Mouse (Mus musculus): ENCODE results near the gene Myl4.

Myl4 gene

DNA sequence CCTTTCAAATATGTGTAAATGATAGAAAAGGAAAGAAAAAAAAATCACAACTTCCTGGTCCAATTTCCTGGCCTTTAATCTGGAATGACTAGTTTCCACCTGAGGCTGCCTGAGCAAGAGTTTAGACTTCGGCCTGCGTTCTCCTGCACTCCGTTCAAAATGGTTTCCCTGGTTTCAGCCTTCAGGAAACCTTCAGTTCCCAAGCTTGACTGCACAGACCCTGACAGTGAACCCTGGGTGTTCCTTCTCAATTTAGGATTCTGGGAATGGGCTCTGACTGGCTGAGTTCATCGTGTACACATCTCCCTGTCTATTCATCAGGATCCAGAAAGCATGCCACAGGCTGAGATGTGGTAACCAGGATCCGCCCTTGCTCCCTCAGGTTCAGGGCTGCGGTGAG is 53.7 kb downstream of the Myl4 start:
- no peak for DNase-seq (ENCODE audit: low spot score in 2 of 2)

DNA sequence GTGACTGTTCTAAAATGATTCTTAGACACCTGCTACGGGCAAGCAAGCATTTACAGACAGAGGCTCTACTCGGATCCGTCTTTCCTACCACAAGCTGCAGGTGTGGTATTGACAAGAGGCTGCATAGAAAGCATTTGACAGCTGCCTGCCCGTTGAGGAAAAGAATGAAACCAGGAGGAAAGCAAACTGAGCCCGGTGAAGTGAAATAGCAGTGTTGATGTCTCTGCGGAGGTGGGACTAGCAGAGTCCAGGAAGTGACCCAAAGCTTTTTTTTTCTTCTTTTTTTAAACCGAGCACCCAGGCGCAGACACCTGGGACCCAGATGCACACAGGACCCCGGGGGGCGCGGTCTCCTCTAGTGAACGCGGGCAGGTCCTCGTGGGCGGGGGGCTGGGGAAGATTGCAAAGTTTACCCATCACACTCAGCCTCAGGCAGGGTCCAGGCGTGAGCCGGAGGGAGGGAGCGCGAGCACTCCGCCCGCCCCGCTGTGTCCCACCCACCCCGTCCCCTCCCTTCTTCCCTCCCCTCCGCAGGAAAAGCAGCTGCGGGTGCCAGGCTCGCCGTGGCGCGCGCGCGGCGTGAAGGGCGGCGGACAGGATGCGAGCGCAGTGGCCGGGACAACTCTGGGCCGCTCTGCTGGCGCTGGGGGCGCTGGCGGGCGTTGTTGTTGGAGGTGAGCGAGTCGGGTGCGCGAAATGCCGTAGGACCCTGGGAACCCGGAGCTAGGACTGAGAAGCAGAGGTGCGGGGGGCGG is 57.2 kb downstream of the Myl4 start, which contains the start of gene Itgb3:
Itgb3 (plus strand) TSS at position 510 of the 755 bp plus-strand sequence.
- peak; percentile 43 to 67 for DNase-seq (ENCODE audit: low spot score in 2 of 2)

DNA sequence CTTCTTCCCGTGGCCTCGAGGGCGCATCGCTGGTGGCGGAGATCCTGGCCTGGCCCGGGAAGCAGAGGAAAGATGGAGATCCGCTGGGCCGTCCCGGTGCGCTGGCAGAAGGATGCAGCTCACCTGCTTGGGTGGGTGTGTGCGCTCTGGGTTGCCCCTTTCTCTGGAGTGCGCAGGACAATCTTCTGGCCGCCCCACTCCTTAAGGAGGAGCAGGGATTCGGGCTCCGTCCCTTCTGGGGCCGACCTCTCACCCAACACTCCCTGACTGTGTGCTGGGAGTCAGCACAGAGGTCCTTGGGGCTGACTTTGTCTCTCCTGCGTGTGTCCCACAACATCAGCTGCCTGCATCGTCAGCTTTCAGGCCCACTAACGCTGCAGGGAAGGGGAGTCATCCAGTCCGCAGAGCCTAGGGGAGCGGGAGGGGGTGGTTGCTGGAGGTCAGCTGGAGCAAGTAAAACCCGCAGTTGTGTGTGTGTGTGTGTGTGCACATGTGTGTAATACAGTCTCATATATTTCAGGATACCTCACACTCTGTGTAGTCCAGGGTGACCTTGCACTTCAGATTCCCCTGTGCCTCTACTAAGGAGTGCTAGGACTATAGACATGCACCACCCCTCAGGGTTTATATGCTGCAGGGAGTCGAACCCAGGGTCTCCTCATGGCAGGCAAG is 57.9 kb downstream of the Myl4 start:
- DNase-seq (ENCODE audit: low spot score in 2 of 2): no peak

DNA sequence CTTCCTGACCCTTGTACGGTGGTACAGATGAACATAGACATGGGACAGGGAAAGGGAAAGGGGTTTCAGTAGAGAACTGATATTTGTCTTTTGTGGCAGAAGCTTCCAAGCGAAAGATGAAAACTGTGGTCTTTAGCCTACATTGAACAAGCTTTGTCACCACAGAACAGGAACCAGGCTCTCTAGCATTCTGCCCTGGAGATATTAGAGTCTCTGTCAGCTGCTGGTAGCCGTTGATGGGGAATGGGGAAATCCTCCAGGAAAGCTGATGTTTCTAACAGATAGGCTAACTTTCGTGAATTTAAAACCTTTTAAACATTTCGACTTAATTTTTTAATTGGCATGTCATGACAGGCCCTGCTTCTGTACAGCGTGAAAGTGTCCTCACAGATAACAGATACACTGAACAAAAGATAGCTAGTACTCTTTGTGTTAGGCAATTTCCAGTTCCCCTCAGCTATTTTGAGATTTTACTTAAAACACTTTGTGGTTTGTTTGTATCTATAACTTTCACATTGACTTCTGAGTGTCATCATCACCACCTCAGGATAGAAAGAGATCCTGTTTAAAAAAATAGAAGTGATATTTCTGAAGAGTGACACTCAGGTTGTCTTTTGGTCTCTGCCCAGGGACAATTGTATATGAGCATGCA is 58.7 kb downstream of the Myl4 start:
- DNase-seq (ENCODE audit: low spot score in 2 of 2): no peak

DNA sequence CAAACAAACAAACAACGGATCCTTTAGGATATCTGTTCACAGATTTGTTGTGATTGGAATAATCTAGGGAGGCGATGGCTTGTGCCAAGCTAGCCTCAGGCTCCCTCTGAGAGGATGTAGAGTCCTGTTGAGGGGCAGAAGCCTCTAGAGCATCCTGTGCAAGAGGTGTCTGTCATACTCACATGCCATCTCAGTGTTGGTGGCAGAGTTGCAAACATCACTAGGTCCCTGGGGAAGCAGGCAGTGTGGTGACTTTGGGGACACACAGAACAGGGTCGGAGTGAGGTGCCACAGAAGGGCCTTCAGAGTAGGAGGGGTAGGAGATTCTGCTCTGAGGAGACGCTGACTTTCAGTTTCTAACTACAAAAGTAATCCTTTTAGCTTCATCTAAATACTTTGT is 59.3 kb downstream of the Myl4 start:
- no peak for DNase-seq (ENCODE audit: low spot score in 2 of 2)

DNA sequence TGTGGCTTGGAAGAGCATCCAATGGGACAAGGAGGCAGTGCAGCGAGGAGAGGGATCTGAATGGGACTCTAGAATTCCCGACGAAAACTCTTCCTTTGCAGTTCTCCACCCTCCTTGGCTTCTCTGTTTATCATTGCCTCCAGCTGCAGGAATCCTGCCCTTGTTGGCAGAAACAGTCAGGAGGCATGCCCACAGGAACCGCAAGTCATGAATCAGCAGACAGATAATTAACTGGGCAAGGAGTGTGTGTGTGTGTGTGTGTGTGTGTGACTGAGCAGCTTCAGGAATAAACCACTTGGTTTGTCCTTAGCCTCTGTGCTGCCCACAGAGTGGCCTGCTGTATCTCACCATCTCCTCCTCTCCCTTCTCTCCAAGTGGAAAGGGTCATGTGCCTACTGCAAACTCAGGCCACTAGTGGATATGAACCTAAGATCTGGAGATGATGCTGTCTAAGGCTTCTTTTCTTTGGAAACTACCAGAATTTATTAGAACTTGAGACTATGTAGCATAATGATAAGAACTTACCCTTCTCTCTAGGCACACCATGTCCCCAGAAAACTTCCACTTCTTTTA is 61.2 kb downstream of the Myl4 start:
- no peak for DNase-seq (ENCODE audit: low spot score in 2 of 2)

DNA sequence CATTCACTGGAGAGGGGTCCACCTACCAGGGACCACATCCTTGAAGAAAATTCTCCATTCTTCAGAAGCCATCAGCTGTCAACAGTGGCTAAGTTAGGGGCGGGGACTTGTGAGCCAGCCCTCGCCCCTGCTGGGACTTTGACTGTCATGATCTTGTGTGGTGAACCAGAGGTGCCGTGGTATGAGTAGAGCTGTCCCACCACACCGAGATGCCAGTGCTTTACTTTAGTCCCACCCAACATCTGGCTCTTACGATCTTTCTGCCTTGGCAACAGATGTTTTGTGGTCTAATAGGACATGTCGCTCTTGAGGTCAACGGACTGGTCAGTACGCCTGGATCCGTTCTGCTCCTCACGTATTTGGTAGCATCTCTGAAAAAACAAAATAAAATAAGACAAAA is 63.1 kb downstream of the Myl4 start:
- no peak for DNase-seq (ENCODE audit: low spot score in 2 of 2)

DNA sequence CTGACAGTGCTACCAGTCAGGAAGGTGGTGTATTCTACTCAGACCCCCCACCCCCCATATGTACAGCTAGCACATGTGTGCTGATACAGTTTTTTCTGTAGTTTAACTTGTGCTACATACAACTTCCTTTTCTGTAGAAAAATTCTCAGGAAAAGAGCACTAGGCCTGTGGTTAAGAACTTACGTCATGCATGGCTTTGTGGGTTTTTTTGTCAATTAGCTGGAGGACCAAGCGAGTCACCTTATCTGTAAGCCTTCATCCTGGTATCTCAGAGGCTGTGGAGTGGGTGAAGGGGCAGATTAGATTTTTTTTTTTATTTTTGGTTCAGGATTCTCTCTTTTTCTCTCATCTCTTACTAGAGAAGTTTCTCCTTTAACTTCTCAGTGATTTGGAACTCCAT is 63.7 kb downstream of the Myl4 start:
- DNase-seq (ENCODE audit: low spot score in 2 of 2): no peak

DNA sequence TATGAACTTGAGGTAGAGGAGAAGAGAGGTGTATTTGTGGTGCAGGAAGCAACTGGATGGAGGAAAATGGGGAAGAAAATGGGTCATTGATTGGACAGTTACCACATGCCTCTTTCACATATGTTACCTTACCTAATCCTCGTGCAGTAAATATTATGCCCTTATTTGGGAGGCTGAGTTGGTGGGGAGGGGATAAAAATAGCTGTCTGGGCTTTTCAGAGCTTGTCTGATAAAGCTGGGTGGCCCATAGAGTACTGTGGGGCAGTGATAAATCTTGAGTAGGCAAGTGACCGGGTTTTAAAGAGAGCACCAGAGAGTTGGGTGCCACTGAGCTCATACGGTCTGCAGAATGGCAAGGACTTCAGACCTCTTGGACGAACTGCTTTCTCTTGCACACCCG is 65.7 kb downstream of the Myl4 start:
- DNase-seq (ENCODE audit: low spot score in 2 of 2): no peak

DNA sequence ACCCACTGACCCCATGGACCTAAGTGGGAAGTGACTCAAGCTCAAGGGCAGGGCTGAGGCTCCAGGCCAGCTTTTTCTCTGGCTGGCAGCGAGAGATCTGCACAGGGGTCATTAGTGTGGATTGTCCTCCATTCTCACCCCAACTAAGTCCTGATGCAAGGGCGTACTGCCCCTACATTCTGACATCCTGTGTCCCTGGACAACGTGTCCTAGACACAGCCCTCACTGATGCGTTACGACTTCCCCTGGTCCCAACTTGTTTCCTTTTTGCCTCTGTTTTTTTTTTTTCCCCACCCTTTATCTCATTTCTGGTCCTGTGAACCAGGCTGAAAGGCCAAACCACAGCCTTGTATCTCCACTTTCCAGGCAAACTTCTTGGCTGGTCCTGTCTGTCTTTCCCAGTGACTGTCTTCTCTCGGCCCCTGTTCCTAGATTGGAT is 68.2 kb downstream of the Myl4 start:
- no peak for DNase-seq (ENCODE audit: low spot score in 2 of 2)

DNA sequence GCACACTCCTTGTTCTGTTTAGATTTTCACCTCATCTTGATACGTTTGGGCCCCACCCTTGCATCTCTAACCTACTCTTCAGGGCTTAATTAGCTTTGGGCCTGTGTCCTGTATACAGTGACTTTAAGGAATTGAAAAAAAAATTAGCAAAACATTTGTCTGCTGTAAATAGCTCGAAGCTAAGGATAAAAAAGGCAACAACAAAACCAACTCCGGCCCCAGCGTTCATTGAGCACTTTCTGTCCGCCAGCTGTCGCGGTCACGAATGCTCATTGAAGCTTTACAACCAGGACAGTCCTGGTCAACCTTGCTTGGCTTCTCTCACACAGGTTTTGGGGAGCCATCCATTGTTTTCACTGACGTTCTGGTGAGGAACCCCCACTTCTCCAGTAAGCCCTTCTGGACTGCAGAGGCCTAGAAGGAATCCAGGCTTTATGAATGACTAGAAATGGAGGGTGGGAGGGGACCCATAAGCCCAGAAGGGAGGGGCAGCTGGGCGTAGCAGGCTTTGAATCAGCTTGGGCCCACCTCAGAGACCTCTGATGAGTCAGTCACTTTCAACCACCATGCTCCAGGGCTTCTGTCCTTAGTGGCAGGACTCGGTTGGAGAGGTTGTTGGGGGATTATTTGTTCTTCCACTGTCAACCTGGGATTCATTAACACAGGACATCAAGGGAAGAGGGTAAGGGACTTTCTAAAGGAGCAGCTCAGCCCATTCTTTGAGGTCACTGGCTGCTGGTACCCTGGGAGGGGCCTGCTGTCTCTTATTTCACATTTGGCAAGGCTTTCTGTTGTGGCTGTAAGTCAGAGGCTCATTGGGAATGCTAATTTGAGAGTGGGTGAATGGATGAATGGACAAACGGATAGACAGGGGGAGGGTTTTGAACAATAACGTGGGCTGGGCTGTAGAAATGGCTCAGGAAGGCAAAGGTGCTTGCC is 68.9 kb downstream of the Myl4 start:
- DNase-seq (ENCODE audit: low spot score in 2 of 2): no peak

DNA sequence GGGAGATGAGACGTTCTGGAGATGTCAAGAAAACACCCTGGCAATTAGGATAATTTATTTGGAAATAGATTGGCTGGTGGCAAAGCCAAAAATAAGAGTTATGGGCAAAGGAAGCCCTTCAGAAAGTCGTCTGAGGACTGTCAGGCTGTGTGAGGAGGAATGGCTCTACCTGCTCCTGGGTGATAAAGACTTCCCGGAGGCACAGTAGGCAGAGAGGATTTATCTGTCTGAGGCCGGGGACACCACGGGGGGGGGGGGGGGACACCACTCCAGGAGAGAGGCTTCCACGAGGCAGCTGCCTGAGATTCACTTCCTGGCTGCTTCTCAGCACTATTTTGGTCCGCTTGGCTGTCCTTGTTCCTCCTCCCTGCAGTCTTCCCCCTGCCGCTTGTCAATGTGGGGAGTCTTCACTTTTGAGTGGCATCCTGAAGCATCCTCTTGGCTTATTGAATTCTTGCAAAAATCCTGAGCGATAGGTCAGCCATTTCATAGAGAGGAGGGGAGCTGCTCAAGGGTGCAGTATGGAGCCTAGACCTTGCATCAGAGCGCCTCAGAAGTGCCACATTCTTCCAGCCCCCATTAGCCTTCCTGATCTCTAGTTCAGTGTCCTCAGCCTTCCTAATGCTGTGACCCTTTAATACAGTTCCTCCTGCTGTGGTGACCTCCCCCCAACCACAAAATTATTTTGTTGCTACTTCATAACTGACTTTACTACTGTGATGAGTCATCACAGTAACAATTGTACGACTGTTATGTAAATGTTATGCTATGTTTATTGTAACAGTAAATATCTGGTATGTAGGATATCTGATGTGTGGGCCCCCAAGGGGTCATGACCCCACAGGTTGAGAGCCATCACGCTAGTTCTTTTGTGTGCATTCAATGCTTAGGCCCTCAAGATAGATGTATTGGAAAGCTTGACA is 71.8 kb downstream of the Myl4 start:
- no peak for DNase-seq (ENCODE audit: low spot score in 2 of 2)

DNA sequence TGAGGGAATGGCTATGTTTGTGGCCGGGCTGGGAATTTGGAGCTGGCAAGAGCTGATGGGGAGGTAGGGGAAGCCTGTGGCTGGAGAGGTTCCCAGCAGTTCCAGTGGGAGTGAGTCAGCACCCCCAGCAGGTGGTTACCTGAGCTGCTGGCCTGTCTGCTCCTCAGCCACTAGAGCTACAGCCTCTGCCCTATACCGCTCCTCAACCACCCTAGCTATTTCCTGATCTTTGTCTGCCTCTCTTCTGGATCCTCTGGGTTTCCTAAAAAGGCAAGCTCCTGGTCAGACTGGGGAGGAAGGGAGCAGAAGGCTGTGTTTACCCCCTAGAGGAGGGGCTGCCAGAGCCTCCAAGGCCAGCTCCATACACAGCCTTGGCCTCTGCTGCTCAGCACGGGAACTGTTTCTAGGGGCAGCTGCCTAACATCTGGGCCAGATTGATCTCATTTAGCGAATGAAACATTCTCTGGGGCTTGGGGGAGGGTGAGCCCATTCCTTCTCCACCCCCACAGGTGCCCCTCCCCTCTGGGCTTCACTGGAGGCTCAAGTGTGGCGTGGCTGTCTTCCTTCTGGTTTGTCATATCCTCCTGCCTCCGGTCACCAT is 74.4 kb downstream of the Myl4 start:
- no peak for DNase-seq (ENCODE audit: low spot score in 2 of 2)

DNA sequence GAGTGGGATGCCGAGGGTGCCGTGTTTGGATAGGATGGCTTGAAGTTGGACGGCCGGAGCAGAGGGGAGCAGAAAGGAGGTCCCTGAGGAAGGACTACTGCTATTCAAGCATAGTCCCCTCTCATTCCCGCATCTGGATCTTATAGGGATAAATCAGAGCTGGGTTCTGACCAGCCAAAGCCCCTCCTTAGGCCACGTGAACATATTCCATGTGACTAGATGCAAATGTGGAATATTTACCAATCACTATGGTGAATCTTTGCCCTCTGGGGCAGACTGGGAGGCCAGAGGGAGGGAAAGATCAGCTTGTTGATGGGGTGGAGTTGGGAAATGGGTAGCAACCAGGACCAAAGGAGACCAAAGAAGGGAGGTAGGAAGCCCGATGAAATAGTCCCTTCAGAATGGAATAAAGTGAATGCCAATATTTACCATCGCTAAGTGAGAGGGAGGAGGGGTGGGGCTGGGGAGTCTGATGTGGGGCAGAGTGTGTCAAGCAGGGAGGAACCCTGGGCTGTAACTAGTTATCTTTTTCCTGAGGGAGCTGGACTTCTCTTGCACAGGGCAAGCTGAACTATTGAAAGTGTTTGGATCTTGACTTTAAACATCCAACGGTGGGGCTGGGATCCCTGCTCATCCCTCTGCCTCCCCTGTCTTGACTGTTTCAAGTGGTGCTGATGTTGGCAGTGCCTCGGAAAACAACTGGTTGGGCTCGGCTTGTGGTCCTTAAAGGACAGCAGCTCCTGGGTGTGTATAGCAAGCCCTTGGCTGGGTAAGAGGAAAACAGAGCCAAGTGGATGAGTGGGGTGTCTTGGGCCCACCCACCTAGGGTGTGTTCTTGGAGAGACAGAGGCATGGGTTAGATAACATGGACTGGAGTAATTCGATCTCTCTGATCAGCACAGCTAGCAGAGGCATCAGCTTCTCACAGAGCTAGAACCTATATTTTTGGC is 75.3 kb downstream of the Myl4 start:
- DNase-seq (ENCODE audit: low spot score in 2 of 2): no peak

DNA sequence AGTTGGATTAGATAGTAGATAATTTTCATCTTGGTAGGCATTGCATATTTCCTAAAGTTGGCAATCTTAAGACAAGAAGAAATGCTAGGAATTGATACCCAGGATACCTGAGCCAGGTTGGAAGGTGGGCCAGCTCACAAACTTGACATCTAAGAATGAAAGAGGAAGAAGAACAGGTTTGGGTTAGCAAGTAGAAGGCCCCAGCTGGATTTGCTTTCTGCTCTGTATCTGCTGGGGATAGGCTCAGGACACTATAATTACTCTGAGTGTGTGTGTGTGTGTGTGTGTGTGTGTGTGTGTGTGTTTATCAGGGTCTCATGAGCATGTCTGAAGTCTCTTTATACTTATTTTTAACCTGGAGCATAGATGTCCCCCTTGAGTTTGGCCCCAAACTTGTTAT is 76.2 kb downstream of the Myl4 start:
- DNase-seq (ENCODE audit: low spot score in 2 of 2): no peak

DNA sequence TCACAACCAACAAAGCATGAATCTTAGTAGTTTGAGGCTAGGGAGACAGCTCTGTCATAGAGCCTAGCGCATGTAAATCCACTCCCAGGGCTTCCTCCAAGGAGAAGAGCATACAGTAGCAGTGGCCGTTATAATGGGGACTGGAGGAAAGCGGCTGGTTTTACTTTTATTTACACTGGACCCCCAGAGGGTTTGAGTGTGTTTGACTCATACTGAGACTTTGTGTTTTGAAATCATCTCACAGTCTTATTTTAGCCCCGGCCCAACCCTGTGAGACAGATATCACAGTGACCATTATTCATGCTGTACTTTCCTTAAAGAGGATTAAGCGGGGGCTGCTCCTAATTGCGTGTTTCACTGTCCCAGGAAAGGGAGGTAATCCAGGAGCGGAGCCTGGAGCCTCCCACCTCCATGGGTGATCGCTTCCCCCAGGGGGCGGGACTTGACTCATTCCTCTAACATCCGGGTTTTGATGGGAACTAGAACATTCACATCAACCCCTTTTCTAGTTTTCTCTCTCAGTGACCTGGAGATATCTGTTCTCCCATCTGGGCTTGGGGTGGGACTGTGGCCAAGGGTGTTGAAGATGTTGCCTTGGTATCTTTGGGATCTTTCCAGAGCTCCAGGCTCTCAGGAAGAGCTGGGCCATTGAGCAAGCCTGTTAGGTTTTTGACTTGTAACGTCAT is 77.3 kb downstream of the Myl4 start:
- DNase-seq (ENCODE audit: low spot score in 2 of 2): no peak

DNA sequence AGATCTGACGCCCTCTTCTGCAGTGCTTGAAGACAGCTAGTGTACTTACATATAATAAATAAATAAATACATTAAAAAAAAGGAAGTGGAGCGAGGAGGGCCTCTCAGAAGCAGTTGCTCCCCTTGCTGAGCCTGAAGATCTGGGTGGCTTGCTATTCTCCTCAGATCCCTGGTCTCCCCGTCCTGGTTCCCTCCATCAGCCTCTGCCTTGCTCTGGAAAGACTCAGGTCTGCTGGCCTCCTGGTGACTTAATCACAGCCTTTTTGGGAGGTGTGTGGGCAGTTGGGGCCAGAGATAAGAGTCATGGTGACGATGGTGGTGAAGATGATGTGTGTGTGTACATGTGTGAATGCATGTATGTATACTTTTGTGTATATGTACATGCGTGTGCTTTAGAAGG is 78.1 kb downstream of the Myl4 start:
- no peak for DNase-seq (ENCODE audit: low spot score in 2 of 2)

DNA sequence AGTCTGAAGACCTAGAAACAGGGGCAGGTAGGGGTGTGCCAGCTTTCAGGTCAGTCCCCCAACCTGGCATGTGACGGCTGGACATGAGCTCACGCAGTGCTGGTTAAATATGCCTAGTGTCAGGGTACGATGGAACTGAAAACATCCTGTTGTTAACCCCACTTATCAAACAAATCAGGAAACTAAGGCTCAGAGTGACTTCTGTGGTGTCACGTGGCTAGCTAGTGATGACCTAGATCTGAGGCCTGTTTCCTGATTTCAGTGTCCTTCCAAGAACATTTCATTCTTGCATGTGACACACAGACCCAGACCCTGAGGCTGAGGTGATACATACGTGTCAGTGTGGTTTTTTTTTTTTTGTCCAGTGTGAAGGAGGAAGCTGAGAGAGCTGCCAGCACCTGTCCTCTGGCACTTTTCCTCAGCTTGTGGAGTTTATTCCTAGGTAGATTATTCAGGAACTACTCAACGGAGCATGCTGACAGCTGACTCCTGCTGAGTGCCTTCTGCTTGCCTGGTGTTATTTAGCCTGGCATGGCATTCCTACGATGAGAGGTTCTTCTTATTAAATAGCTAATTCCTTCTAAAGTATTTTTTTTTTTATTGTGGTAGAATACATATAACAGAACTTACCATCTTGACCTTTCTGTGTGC is 79.8 kb downstream of the Myl4 start:
- no peak for DNase-seq (ENCODE audit: low spot score in 2 of 2)

All from thymus, postnatal 10 days (tissue).